Mouse (Mus musculus): Measurements from ENCODE around the gene Gli2.

Gene Gli2

GRCm38 (mm10) chr1:119053402-119053841 lies at the start of gene Gli2:
Gene Gli2 (minus strand): TSS chr1:119053619.
- DNase-seq (ENCODE audit: low spot score) = no peak

- DNase-seq (ENCODE audit: low spot score) = no peak
Measured at GRCm38 (mm10) chr1:119097921-119098521, 44.6 kb upstream of the Gli2 start.

GRCm38 (mm10) chr1:119093739-119094138 lies 40.3 kb upstream of the Gli2 start:
- DNase-seq (ENCODE audit: low spot score) = no peak

GRCm38 (mm10) chr1:119089887-119090620 lies 36.6 kb upstream of the Gli2 start:
- no peak for DNase-seq (ENCODE audit: low spot score)

GRCm38 (mm10) chr1:119087539-119087938 lies 34.1 kb upstream of the Gli2 start:
- peak; percentile 12 for DNase-seq (ENCODE audit: low spot score)

- no peak for DNase-seq (ENCODE audit: low spot score)
Measured at GRCm38 (mm10) chr1:119085771-119086170, 32.4 kb upstream of the Gli2 start.

- DNase-seq (ENCODE audit: low spot score) = no peak
Measured at GRCm38 (mm10) chr1:119083468-119083921, 30.1 kb upstream of the Gli2 start.

GRCm38 (mm10) chr1:119082231-119082991 lies 29.0 kb upstream of the Gli2 start:
- no peak for DNase-seq (ENCODE audit: low spot score)

GRCm38 (mm10) chr1:119077933-119078332 lies 24.5 kb upstream of the Gli2 start:
- no peak for DNase-seq (ENCODE audit: low spot score)

GRCm38 (mm10) chr1:119076333-119076732 lies 22.9 kb upstream of the Gli2 start:
- no peak for DNase-seq (ENCODE audit: low spot score)

GRCm38 (mm10) chr1:119075916-119076315 lies 22.5 kb upstream of the Gli2 start:
- no peak for DNase-seq (ENCODE audit: low spot score)

- no peak for DNase-seq (ENCODE audit: low spot score)
Measured at GRCm38 (mm10) chr1:119075500-119075899, 22.1 kb upstream of the Gli2 start.

GRCm38 (mm10) chr1:119074910-119075309 lies 21.5 kb upstream of the Gli2 start:
- no peak for DNase-seq (ENCODE audit: low spot score)

- DNase-seq (ENCODE audit: low spot score) = no peak
Measured at GRCm38 (mm10) chr1:119073876-119074275, 20.5 kb upstream of the Gli2 start.

GRCm38 (mm10) chr1:119064892-119065671 lies 11.7 kb upstream of the Gli2 start:
- no peak for DNase-seq (ENCODE audit: low spot score)

- DNase-seq (ENCODE audit: low spot score) = no peak
Measured at GRCm38 (mm10) chr1:119056491-119056890, 3.1 kb upstream of the Gli2 start.

GRCm38 (mm10) chr1:119055801-119056200 lies 2.4 kb upstream of the Gli2 start:
- no peak for DNase-seq (ENCODE audit: low spot score)

GRCm38 (mm10) chr1:119054468-119054867 lies 1.0 kb upstream of the Gli2 start:
- DNase-seq (ENCODE audit: low spot score) = no peak

GRCm38 (mm10) chr1:119053872-119054354 lies 494 bp upstream of the Gli2 start:
- no peak for DNase-seq (ENCODE audit: low spot score)

GRCm38 (mm10) chr1:119052631-119053177 lies 715 bp downstream of the Gli2 start:
- DNase-seq (ENCODE audit: low spot score) = no peak

GRCm38 (mm10) chr1:119051938-119052551 lies 1.4 kb downstream of the Gli2 start:
- DNase-seq (ENCODE audit: low spot score) = no peak
